Mouse (Mus musculus) retina, embryonic 14.5 days (tissue): ENCODE data around the gene Grid2.

Experiments used
- DNase-seq: peaks from one replicate; pipeline ENCODE4 v3.0.0-alpha.2; 2015; ENCODE audit warnings: low spot score

Gene Grid2

GRCm38 (mm10) chr6:63609570-63609969, 353.9 kb downstream of the Grid2 start:
- DNase-seq, result no peak

DNA sequence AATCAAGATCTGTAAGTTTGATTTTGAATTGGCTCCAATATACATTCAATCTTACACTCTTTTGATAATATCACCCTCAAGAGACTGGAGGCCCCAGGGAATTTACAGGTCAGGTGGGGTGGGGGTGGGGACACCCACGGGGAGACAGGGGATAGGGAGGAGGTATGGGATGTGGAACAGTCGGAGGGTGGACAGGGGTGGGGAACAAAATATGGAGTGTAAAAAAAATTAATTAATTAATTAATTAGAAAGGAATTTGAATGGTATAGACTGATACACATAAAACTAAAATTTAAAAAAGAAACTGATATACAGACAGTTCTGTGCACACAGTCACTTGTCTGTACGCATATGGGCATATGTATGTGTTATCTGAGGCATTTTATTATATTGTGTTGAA, 380.3 kb downstream of the Grid2 start:
- no peak for DNase-seq

DNA sequence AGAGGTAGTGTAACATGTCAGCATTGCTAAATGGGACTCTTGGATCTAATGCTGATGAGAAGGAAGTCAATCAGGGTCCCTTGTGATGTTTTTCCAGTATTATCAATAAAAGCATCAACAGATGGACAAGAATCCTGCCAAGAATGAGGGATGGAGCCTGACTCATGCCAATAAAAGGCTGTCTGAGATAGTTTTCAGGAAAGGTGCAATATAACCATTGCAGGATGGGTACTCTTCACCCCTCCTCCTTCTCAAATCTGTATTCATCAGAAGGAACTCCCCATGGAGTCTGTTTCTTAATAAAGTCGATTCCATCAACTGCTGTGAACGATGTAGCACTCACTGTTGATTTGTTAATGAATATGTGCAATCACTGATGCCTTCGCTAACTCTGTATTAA, 403.7 kb downstream of the Grid2 start:
- no peak for DNase-seq

- no peak for DNase-seq
These were observed 430.0 kb downstream of the Grid2 start for GRCm38 (mm10) chr6:63685689-63686088.

GRCm38 (mm10) chr6:63701684-63702083, 446.0 kb downstream of the Grid2 start:
- DNase-seq, result no peak

- DNase-seq, result peak; percentile 63
These were observed 478.1 kb downstream of the Grid2 start for GRCm38 (mm10) chr6:63733740-63734139.

DNA sequence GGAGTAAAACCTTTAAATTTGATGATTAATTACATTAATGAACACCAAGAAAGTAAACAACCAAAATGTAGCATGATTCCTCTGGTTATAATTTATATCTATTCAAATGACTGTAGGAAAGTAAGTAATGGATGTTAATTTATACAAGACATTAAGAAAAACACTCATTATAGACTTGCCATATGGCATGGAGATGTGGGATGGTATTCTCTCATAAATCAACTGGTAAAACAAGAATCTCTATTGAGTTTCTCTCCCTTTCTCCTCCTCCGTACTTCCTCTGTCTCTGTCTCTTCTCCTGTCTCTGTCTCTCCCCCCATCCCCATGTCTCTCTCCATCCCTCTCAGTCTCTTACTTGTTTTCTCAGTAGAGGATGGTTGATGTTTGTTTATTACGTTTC, 506.9 kb downstream of the Grid2 start:
- DNase-seq, result no peak

DNA sequence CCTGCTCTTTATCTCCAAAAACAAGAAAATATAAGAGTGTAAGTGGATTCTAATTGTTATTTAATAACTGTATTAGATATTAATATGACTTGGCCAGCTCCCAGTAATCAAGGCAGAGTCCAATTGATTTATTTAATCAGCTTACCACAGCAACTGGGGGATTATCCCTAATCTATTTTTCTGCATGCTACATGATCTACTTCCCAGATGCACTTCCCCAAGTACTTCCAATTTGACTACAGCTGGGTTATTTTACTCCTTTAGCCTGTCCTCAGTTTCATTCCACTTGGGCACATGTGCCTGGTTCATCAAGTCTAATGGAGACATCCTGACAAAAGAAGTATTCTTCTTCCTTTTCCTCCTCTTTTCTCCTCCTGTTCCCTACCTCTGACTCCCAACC, 539.0 kb downstream of the Grid2 start:
- peak; percentile 12 for DNase-seq

DNA sequence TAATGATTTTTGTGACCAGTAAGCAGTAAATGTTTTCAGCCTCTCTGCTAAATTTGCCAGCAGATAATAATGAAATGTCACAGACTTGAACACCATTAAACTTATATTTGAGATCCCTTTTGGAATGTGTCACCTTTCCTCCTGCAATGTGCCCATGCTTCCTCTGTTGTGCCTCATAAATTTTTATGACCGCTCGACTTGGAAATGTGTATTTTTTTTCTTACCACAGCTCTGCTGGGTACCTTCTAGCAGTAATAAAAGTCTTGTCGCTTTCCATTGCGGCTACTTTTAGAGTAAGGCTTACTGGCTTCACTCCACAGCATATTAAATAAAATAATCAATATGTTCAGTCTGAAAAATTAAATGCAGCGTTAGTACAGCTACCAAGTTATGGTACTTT, 564.6 kb downstream of the Grid2 start:
- no peak for DNase-seq

- DNase-seq, result peak; percentile 41
These were observed 607.0 kb downstream of the Grid2 start for GRCm38 (mm10) chr6:63862628-63863027.

- DNase-seq, result no peak
These were observed 621.5 kb downstream of the Grid2 start for GRCm38 (mm10) chr6:63877088-63877764.

DNA sequence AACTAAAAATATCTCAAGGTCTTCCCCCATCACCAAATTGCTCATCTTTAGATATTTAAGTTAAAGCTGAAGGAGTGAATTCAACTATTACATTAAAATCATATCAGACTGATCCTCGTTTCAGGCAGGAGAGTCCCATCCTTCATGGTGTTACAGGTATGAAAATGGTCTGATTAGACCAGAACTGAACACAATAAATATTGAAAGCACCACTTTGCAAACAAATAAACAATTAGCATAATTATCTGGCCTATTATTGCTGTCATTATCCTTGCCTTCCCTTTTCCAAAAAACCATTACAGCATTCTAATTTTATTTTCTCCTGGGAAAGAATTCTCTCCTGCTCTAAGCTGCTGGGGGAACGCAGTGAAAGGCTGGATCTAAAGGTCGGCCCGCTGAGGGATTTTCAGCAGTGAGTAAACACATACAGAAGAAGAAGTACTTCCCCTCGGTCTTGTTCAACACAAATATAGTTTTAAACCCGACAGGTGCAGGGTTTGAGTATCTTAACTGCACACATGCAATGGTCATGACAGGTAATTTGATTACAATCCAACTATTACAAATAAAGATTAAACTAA, 622.2 kb downstream of the Grid2 start:
- DNase-seq, result no peak

DNA sequence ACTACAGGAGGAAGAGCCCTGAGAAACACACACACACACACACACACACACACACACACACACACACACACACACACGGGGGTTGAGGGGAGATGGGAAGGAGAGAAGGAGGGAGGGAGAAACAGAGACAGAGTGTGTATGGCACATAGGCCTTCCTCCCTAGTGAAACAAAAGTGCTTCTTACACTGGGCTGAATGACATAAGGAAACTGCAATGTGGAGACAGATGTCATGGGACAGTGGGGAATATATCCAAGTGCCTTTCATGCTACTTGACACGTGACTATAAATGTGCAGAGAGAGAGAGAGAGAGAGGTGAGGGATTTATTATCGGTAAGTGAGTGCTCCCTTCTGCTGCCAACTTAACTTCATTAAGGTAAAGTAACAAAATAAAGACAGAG, 639.0 kb downstream of the Grid2 start:
- DNase-seq, result no peak

DNA sequence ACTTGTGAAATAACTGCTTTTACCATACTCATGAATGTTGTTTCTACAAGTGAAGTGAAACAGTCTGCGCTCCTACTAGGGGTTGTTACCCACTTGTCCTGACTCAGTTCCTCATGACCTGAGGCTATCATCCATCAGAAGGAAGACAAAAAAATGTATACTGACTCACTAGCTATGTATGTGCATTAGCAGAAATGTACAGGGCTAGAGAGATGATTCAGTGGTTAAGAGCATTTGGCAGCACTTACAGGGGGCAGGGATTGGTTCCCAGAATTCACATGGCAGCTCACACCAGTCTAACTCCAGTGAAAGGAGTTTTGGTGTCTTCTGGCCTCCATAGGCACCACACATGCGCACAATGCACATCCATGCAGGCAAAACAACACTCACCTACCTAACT, 642.5 kb downstream of the Grid2 start:
- DNase-seq, result no peak

- DNase-seq, result no peak
These were observed 661.4 kb downstream of the Grid2 start for GRCm38 (mm10) chr6:63917035-63917570.

- no peak for DNase-seq
These were observed 666.3 kb downstream of the Grid2 start for GRCm38 (mm10) chr6:63921951-63922350.

DNA sequence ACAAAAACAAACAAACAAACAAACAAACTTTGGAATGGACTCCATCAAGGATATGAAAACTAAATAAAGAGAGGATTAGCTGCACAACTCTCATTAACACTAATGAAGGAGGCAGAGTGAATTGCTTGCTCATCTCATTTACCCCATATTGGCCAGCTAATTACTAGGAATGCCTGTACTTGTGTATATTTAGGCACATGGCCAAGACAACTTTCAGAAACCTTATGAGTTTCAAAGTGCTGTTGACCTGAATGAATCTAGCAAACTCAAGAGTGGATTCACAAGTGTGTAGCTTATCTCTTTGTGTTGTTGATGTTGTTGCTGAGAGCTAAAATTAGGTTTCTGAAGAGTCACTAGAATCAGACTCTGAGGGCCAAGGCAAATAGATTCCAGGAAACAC, 675.5 kb downstream of the Grid2 start:
- no peak for DNase-seq

DNA sequence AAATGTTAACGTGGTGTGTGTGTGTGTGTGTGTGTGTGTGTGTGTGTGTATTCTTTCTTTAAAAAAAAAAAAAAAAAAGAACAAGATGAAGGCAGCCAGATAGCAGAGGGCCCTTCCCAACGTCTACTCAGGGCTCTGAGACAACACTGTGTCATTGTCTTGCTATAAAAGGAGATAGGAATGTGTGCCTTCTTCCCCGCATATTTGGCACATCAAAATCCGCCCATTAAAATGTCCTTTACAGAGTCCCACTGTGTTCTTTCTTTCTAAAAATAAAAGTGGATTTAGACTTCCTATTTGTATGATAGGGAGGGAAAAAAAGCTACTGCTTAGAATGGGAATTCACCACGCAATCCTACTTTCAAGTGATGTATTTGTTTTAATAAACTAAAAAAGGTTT, 691.0 kb downstream of the Grid2 start:
- DNase-seq, result no peak

DNA sequence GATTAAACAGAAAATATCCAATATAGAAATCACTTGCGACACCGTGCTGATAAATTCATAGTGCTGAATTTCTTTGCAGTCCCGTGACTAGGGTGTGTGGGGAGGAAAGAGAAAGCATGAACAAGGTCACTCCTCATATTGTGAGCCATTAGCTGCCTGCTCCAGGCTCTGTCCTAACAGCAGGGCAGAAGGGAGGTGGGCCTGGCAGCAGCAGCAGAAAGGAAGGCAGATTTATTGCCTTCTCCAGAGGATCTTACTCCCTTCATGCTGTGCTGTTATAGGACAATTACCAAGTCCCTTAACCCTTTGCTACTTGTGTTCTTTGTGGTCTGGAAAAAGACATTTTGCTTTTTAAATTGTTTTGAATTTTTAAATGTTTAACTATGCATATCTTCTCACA, 708.1 kb downstream of the Grid2 start:
- no peak for DNase-seq

- no peak for DNase-seq
These were observed 708.6 kb downstream of the Grid2 start for GRCm38 (mm10) chr6:63964269-63964668.

- no peak for DNase-seq
These were observed 709.1 kb downstream of the Grid2 start for GRCm38 (mm10) chr6:63964735-63965134.

DNA sequence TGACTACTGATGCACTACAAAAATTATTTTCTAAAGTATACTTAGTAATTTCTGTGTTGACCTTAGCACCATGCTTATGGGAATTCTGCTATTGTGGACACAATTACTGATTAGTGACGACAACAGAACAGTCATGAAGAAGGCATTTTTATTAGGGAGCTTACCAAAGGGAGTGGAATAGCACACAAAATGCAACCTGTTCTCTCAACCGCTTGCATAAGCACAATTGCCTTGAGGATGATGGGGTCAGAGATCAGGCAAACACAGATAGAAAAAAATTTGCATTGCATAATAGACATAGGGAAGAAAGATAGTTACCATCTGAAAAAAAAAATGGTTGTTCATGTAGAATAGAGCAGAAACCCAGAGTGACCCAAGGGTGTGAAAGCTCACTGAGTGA, 790.4 kb downstream of the Grid2 start:
- no peak for DNase-seq

DNA sequence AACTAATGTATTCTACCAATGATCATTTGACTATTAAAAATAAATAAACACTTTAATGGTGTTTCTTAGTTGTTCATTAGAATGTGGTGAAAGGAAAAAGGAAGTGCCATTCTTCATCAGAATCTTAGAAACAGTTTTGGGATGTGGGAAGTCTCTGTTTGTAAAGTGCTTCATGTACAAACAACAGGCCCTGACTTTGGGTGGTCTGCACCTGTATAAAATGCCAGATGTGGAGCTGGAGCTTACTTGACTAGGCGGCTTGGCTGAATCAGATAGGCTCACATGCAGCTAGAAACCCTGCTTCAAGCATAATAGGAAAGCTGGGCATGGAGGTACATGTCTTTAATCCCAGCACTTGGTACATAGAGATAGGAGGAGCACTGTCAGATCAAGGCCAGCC, 791.1 kb downstream of the Grid2 start:
- no peak for DNase-seq

DNA sequence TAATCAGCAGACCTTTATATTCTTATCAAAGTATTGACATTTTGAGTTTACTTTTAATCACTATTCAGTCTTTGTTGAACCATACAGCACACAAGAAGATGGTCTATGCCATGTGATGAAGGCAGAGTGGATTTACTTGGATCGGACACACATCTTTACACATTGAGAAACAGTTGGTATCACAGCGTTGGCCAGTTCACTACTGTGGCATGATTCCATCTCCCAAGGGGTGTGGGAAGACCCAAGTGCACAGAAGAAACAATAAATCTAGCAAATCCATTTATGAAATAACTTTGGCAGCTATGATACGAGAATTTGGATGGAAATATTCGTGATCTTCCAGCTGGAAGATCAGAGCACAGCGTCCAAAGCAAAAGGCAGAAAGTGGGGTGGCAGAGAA, 792.3 kb downstream of the Grid2 start:
- no peak for DNase-seq
